Mouse (Mus musculus) CH12.LX (cell line): Measurements from ENCODE around the gene Cela1. TPM values are rescaled to one million over a fixed set of nuclear protein-coding genes. Genes with fewer than 3 reads are reported as not detected.

Experiments used
- DNase-seq: peaks from one replicate; pipeline ENCODE4 v3.0.0-alpha.2; 2013; ENCODE audit errors: extremely low read depth
- H3K27ac ChIP-seq: 2 replicates; pipeline ENCODE4 v1.5.1; 2012; ENCODE audit warnings: low read depth, mild to moderate bottlenecking, control low read depth, moderate library complexity; ENCODE audit not compliant: insufficient read depth
- H3K27me3 ChIP-seq: replicated peaks from 2 replicates; pipeline ENCODE3; 2012; ENCODE audit warnings: inconsistent platforms
- H3K36me3 ChIP-seq, 2 experiments: replicated peaks in 1 of 2; 2 replicates each; pipeline versions ENCODE3 to v1.6.1; 2012; ENCODE audit warnings: inconsistent platforms in 1 of 2, low read length in 1 of 2, mild to moderate bottlenecking in 1 of 2, mixed read lengths in 1 of 2, moderate library complexity in 1 of 2; ENCODE audit not compliant: control insufficient read depth in 1 of 2, insufficient read depth in 1 of 2
- H3K4me1 ChIP-seq, 2 experiments: 2 replicates each; pipeline ENCODE4 v1.6.1; 2012; ENCODE audit warnings: inconsistent platforms in 1 of 2, moderate library complexity in 1 of 2; ENCODE audit not compliant: insufficient read depth in 2 of 2, control insufficient read depth in 1 of 2
- H3K4me2 ChIP-seq: 2 replicates; pipeline ENCODE4 v1.6.1; 2012; ENCODE audit warnings: low read depth, mild to moderate bottlenecking, control low read depth; ENCODE audit not compliant: poor library complexity, insufficient read depth, severe bottlenecking
- H3K4me3 ChIP-seq, 3 experiments: fragments of 150-350 bp in 1 of 3; sonication (generic) in 1 of 3; replicated peaks in 1 of 3; 2 replicates each; pipeline versions ENCODE3 to v1.5.1; 2011 to 2012; ENCODE audit warnings: low read depth in 2 of 3, low read length in 2 of 3, mild to moderate bottlenecking in 2 of 3, moderate library complexity in 2 of 3, control low read depth in 1 of 3, improper control_type of control experiment in 1 of 3, inconsistent platforms in 1 of 3, mixed read lengths in 1 of 3; ENCODE audit not compliant: poor library complexity in 1 of 3
- H3K79me2 ChIP-seq: replicated peaks from 2 replicates; pipeline ENCODE4 v1.6.1; 2012; ENCODE audit warnings: mild to moderate bottlenecking, moderate library complexity; ENCODE audit not compliant: control insufficient read depth, poor library complexity, insufficient read depth, severe bottlenecking; ENCODE audit errors: extremely low read depth
- H3K9ac ChIP-seq: 2 replicates; pipeline ENCODE4 v1.6.1; 2012; ENCODE audit warnings: low read depth, mild to moderate bottlenecking, control low read depth, moderate library complexity; ENCODE audit not compliant: insufficient read depth
- H3K9me3 ChIP-seq: replicated peaks from 2 replicates; pipeline ENCODE3; 2012; ENCODE audit warnings: low read length, inconsistent platforms, mixed read lengths
- CTCF ChIP-seq, 2 experiments: IDR thresholded peaks in 1 of 2; conservative IDR thresholded peaks in 1 of 2; 2 replicates each; pipeline ENCODE4 v1.5.1; 2011 to 2012; ENCODE audit warnings: low read depth in 2 of 2, low read length in 2 of 2, improper control_type of control experiment in 1 of 2, inconsistent platforms in 1 of 2, mild to moderate bottlenecking in 1 of 2, moderate library complexity in 1 of 2
- E2F4 ChIP-seq: IDR thresholded peaks from 2 replicates; pipeline ENCODE4 v1.6.1; 2011; ENCODE audit warnings: low read depth, low read length, improper control_type of control experiment; ENCODE audit not compliant: insufficient replicate concordance
- ELF1 ChIP-seq: IDR thresholded peaks from 2 replicates; pipeline ENCODE4 v1.6.1; 2014; ENCODE audit warnings: low read depth, mild to moderate bottlenecking, inconsistent platforms, low read length, improper control_type of control experiment
- EP300 ChIP-seq: IDR thresholded peaks from 2 replicates; pipeline ENCODE4 v1.6.1; 2011; ENCODE audit warnings: low read length, improper control_type of control experiment
- GABPA ChIP-seq: IDR thresholded peaks from 2 replicates; pipeline ENCODE4 v1.6.1; 2012; ENCODE audit warnings: low read depth, low read length, improper control_type of control experiment, inconsistent platforms; ENCODE audit not compliant: insufficient replicate concordance
- HCFC1 ChIP-seq: IDR thresholded peaks from 2 replicates; pipeline ENCODE4 v1.6.1; 2012; ENCODE audit warnings: low read depth, mild to moderate bottlenecking, inconsistent platforms, low read length, improper control_type of control experiment
- IRF4 ChIP-seq: IDR thresholded peaks from 2 replicates; pipeline ENCODE4 v1.6.1; 2014; ENCODE audit warnings: low read depth, mild to moderate bottlenecking, inconsistent platforms, low read length, improper control_type of control experiment
- JUN ChIP-seq: IDR thresholded peaks from 2 replicates; pipeline ENCODE4 v1.6.1; 2011; ENCODE audit warnings: low read depth, mild to moderate bottlenecking, low read length, improper control_type of control experiment, moderate library complexity; ENCODE audit not compliant: insufficient read depth
- JUND ChIP-seq: conservative IDR thresholded peaks from 2 replicates; pipeline ENCODE4 v1.6.1; 2011; ENCODE audit warnings: low read depth, low read length, improper control_type of control experiment
- MAFK ChIP-seq: IDR thresholded peaks from 2 replicates; pipeline ENCODE4 v1.6.1; 2011; ENCODE audit warnings: low read length, improper control_type of control experiment; ENCODE audit not compliant: insufficient replicate concordance
- MAX ChIP-seq: IDR thresholded peaks from 2 replicates; pipeline ENCODE4 v1.6.1; 2011; ENCODE audit warnings: low read length, improper control_type of control experiment
- MAZ ChIP-seq: IDR thresholded peaks from 2 replicates; pipeline ENCODE4 v1.6.1; 2012; ENCODE audit warnings: low read depth, mild to moderate bottlenecking, inconsistent platforms, low read length, improper control_type of control experiment, moderate library complexity
- MEF2A ChIP-seq: IDR thresholded peaks from 2 replicates; pipeline ENCODE4 v1.6.1; 2014; ENCODE audit warnings: low read depth, mild to moderate bottlenecking, inconsistent platforms, low read length, improper control_type of control experiment, borderline replicate concordance
- NELFE ChIP-seq: IDR thresholded peaks from 2 replicates; pipeline ENCODE4 v1.6.1; 2011; ENCODE audit warnings: low read depth, low read length, improper control_type of control experiment
- POLR2A ChIP-seq: IDR thresholded peaks from 2 replicates; pipeline ENCODE4 v1.6.1; 2011; ENCODE audit warnings: low read depth, mild to moderate bottlenecking, improper control_type of control experiment, low read length
- RAD21 ChIP-seq: IDR thresholded peaks from 2 replicates; pipeline ENCODE4 v1.6.1; 2011; ENCODE audit warnings: low read depth, mild to moderate bottlenecking, low read length, improper control_type of control experiment, moderate library complexity
- RCOR1 ChIP-seq: conservative IDR thresholded peaks from 2 replicates; pipeline ENCODE4 v1.6.1; 2012; ENCODE audit warnings: low read depth, mild to moderate bottlenecking, inconsistent platforms, low read length, improper control_type of control experiment
- SIN3A ChIP-seq: IDR thresholded peaks from 2 replicates; pipeline ENCODE4 v1.6.1; 2012; ENCODE audit warnings: low read length, improper control_type of control experiment, inconsistent platforms
- TCF12 ChIP-seq: IDR thresholded peaks from 2 replicates; pipeline ENCODE4 v1.6.1; 2014; ENCODE audit warnings: low read depth, mild to moderate bottlenecking, inconsistent platforms, low read length, improper control_type of control experiment
- UBTF ChIP-seq: IDR thresholded peaks from 2 replicates; pipeline ENCODE4 v1.6.1; 2012; ENCODE audit warnings: low read depth, mild to moderate bottlenecking, inconsistent platforms, low read length, improper control_type of control experiment, moderate library complexity
- USF1 ChIP-seq: IDR thresholded peaks from 2 replicates; pipeline ENCODE4 v1.6.1; 2014; ENCODE audit warnings: low read depth, mild to moderate bottlenecking, inconsistent platforms, low read length, improper control_type of control experiment
- USF2 ChIP-seq: conservative IDR thresholded peaks from 2 replicates; pipeline ENCODE4 v1.6.1; 2011; ENCODE audit warnings: low read depth, low read length, improper control_type of control experiment
- ZKSCAN1 ChIP-seq: IDR thresholded peaks from 2 replicates; pipeline ENCODE4 v1.6.1; 2012; ENCODE audit warnings: low read depth, inconsistent platforms, low read length, improper control_type of control experiment, borderline replicate concordance
- dilution Hi-C: fragments of 300-500 bp; cut with MboI; formaldehyde crosslinking; loops from 2 replicates; pipeline ENCODE4 v1.14.3; 2020; ENCODE audit warnings: low sequenced_read_pairs; ENCODE audit not compliant: extremely low pct_unique_long_range_greater_than_20kb, extremely low pct_ligation_motif_present
- in situ Hi-C: fragments of 300-500 bp; cut with MboI; formaldehyde crosslinking; loops from 3 replicates; pipeline ENCODE4 v1.14.3; 2019; ENCODE audit warnings: low sequenced_read_pairs, low pct_ligation_motif_present, low pct_unique_long_range_greater_than_20kb, mixed read lengths
- polyA plus RNA-seq: library from polyadenylated mRNA; unstranded; fragments of >175 nt; gene quantifications from 2 replicates; pipeline ENCODE4 v1.2.1, GENCODE M21; 2012; ENCODE audit warnings: low read depth; ENCODE audit not compliant: insufficient read length
- total RNA-seq, 2 experiments: library from RNA; depleted of rRNA; stranded (reverse); fragments of 300-350 nt in 1 of 2; fragments of >200 nt in 1 of 2; gene quantifications; 2 replicates each; pipeline ENCODE4 v1.2.3; 2012 to 2014

Cela1 gene
- total and polyA plus RNA-seq, 3 experiments: 1.3 to 4.8 (median 3.3) TPM

DNA sequence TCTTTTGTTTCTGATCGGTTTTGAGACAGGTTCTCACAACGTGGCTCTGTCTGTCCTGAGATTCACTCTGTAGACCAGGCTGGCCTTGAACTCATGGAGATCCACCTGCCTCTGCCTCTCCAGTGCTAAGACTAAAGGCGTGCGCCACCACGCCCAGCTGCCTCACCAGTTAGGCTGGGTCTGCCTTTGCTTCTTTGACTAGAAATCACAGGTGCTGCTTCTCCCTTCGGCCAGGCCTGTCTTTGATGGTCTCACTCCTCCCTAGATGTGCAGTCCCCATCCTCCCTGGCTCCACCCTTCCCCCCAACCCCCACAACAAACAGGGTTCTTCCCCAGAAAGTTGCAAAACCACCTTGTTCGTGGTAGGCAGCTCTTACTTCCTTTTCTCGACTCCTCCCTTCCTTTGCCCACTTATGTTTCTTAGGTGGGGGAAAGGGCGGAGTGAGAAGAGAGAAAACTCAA, 22.9 kb downstream of the Cela1 start (continued):
- TF ChIP-seq MAZ (peak; percentile 91), GABPA (no peak), ZKSCAN1 (no peak), POLR2A (peak; percentile 52), USF2 (no peak), TCF12 (peak; percentile 88), SIN3A (peak; percentile 82), MAX (peak; percentile 60), HCFC1 (peak; percentile 52)
- TF ChIP-seq, all 38 proteins: peak for 23

DNA sequence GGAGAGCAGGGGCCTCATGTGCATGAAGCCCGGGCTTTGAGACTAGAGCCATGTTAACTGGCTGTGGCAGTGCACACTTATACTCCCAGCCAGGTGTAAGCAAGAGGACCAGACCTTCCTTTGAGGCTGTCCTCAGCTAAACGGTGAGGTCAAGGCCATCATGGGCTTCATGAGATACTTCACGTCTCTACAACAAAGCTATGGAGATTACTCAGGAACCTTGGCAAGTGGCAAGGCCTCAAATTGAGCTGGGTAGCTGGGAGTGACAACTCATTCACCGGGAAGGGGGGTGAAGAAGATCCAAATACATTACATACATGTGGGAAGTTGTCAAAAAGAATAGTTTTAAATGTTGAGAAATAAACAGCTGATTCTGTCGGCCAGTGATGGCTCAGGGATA, 26.9 kb downstream of the Cela1 start:
- Histone ChIP-seq H3K9me3 (no peaks in the 10 kb centered on the region), H3K36me3 (peaks cover 55 to 85% of the 10 kb centered on the region in 2 experiments), H3K4me3 (no peak overlapping the region)
- dilution Hi-C loops: no loop called here
- TF ChIP-seq TCF12 (no peak), NELFE (no peak), JUND (no peak)
- TF ChIP-seq, all 38 proteins: peak for 0
- Histone ChIP-seq H3K4me2 (no peak overlapping the region), H3K79me2 (peaks cover 18% of the 10 kb centered on the region), H3K9ac (no peak overlapping the region), H3K27ac (no peak overlapping the region), H3K4me1 (peaks cover 17 to 53% of the 10 kb centered on the region in 2 experiments), H3K27me3 (no peaks in the 10 kb centered on the region)
- in situ Hi-C loops: no loop called here
- no peak for DNase-seq

DNA sequence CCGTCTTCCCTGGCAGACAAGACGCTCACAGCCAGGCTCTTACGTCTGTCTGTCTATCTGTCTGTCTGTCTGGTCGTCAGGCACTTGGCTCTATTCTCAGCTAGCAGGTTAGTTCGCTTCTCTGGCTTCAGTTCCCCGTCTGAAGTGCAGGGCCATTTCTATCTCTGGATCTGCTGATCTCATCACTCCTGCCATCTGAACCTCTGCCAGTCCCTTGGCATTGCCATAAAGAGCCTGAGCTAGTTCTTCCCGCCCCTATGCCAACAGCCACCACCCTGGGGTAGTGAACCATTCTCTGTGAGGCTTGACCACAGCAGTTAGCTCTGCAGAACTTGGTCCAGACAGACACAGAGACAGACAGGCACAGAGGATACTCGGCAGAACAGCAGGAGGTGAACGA, 27.4 kb downstream of the Cela1 start:
- Histone ChIP-seq H3K4me1 (peaks cover 14 to 48% of the 10 kb centered on the region in 2 experiments), H3K4me2 (no peak overlapping the region), H3K4me3 (no peak overlapping the region), H3K79me2 (peaks cover 13% of the 10 kb centered on the region; the same call in 1 of the 2 replicates), H3K27me3 (no peaks in the 10 kb centered on the region), H3K27ac (no peak overlapping the region), H3K36me3 (peaks cover 60 to 87% of the 10 kb centered on the region in 2 experiments), H3K9me3 (no peaks in the 10 kb centered on the region), H3K9ac (no peak overlapping the region)
- in situ Hi-C loops: no loop called here
- no peak for TF ChIP-seq RCOR1
- no peak for TF ChIP-seq MAZ
- TF ChIP-seq E2F4: no peak
- TF ChIP-seq EP300: no peak
- TF ChIP-seq MEF2A: no peak
- no peak for TF ChIP-seq CTCF (conservative IDR thresholded peaks at IDR 0.05 in 1 of 2, IDR thresholded peaks at IDR 0.05 in 1 of 2; ENCODE audit: low read depth in 2 of 2, low read length in 2 of 2)
- no peak for TF ChIP-seq POLR2A
- TF ChIP-seq USF1: no peak
- no peak for TF ChIP-seq RAD21
- TF ChIP-seq ZKSCAN1: no peak
- TF ChIP-seq ELF1: no peak
- no peak for TF ChIP-seq MAX
- TF ChIP-seq HCFC1: no peak
- no peak for TF ChIP-seq JUN
- TF ChIP-seq IRF4: no peak
- no peak for TF ChIP-seq UBTF
- no peak for TF ChIP-seq MAFK
- no peak for DNase-seq
- dilution Hi-C loops: no loop called here
